Mouse (Mus musculus): Measurements from ENCODE around the gene Pla2r1.

Gene Pla2r1

DNA sequence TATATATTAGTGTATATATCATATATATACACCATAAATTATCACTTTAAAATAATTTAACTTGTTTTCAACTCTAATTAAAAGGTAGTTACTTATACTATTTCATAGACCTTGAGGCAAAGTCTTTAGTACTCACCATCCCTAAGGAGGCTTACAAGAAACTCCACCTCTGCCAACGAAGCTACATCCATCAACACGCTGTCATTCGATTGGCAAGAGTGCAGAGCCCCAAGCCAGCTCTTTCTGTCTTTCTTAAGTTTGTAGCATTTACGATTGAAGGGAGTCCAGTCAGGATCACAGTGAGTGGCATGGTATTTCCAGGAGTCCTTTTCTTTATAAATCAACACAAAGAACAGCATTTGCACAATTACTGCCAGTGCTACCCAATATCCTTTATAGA is 49.1 kb downstream of the Pla2r1 start:
- no peak for DNase-seq (ENCODE audit: extremely low spot score)

DNA sequence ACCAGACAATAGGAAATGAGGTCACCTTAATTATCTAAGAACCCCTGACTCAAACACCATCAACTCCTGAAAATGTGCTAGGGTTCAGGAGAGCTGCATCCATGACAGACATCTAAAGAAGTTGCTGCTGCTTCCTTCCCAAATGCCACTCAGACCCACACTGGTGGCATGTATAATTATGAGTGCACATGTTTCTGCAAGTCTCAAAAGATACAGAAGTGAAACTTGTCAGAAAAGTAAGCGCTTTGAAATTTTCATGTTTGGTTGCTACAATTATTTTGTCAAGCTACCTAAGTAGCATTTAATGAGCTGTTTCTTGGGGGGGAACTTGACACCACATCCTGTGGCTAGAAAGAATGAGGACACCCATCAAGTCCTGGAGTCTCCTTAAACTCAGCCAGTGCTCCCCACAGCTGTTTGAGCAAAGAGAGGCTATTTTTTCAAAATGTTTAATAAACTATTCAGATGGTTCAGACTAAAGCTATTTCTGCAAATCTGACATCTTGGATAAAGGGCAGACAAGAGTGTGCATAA is 52.5 kb downstream of the Pla2r1 start:
- no peak for DNase-seq (ENCODE audit: extremely low spot score)

DNA sequence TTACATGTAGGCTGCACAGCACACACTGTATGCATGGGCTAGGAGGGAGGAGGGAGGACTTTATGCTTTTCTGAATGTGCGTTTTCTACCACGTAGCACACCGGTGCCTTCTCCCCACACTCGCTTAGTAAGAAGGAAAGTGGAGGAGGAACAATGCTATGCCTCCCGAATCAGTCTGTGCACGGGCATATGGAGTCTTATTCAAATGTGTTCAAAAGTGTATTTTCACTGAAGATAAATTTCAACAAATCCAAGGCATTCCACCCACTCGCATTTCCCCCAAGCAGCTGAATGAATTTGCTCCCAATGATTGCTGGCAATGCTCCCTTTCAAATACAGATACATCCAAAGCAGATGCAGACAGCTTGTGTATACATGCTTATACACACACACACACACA is 73.2 kb downstream of the Pla2r1 start:
- DNase-seq (ENCODE audit: extremely low spot score) = no peak

DNA sequence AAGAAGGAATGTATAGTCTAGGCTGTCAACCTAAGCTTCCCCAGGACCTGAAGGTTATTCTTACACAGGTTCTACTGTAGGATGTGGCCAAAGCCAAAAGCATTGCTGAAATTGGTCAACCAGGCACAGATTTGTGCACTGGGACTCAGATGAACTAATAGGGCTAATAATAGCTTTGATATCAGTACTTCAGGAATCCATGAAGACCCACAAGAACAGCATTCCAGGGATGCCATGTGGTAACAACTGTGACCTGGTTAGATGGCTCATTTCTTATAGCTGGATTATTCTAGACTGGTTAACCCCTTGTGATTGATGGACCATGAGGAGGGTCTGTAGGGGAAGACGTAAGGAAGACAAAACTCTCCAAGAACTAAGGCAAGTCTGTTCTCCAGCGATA is 74.3 kb downstream of the Pla2r1 start:
- no peak for DNase-seq (ENCODE audit: extremely low spot score)

DNA sequence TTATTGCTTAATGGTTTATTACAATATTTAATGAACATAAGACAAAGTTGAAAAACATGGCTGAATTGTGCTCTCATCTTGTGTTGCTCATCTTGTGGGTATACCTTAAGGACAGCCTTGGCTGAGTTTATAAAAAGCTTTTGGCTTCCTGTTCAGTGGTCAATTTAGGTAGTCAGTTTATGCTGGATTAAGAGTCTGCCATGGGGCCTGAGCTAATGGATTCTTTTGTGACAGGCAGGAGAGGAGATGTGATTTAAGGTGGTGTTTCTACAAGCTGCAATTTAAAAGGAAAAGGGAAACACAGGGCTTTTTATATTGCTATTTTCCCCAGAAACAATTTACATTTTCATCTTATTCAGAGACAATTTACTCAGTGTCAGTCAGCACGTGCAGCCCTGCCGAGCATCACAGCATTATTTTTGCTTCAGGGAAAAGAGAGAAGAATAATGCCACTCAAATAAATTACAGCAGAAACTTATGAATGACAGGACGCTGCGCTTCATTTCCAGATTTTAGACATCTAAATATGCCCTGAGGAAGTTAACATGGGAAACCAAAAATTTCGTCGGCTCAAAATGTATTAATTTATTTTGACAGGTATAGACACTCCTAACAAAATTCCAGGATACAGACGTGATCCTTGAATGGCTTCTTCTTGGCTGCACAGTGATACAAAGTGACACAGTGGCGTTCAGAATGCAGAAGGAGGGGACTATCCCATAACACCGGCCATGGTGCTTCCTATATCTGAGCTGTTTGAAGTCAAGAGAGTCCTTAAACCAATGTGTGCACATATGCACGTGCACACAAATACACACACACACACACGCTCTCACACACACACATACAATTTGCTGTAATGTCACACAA is 84.0 kb downstream of the Pla2r1 start:
- no peak for DNase-seq (ENCODE audit: extremely low spot score)

DNA sequence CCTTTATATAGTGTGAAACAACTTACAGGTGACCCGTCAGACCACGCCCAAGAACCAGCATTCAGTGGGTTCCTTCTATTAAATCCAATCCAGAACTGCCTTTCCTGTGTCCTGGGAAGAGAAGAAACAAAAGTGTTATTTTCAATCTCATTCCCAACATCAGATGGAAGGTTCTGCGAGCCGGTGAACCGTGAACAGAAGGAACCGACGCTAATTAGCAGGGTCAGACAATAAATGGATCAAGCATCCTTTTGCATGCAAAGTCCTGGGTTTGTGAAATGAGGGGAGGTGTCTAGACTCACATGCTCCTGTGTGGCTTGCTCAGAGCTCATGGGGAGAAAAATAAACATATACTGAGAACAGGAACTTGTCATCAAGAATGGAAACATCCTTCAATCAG is 100.7 kb downstream of the Pla2r1 start:
- DNase-seq (ENCODE audit: extremely low spot score) = no peak

DNA sequence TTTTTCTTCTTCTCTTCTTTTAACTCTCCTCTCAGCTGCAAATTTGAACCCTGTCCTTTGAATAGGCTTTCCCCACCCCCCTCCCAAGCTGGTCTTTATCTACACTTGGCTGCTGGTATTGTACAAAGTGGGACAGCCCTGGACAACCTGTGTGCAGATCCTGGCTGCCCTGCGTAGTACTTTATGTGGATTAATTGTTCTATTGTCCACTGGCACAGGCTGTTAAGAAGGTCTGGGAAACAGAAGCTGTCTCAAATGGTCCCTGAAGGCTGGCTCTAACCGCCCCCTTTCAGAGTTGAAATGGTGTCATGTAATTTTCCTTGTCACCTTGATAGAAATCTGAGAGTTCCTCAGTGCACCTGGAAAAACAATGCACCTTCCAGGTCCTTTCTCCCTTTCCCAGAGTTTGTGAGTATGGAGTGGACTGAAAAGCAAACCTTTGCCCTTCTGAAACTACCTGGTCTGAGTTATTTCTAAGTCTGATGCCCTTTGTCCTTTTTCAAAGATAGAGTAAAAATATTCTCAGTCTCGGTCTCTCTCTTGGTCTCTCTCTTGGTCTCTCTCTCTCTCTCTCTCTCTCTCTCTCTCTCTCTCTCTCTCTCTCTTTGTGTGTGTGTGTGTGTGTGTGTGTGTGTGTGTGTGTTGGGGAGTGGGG is 101.9 kb downstream of the Pla2r1 start:
- DNase-seq (ENCODE audit: extremely low spot score) = no peak

DNA sequence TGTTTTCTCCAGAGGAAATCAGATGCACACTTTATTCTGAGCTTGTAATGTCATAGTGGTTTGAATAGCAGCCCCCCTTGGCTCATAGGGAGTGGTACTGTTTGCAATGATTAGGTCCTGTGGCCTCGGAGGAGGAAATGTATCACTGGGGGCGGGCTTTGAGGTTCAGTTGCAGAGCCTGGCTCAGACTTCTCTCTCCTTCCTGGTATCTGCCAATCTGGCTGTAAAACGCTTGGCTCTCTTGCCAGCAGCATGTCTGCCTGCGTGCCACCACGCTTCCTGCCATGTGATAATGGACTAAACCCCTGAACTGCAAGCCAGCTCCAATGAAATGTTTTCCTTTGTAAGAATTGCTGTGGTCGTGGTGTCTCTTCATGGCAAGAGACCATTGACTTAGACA is 103.4 kb downstream of the Pla2r1 start:
- DNase-seq (ENCODE audit: extremely low spot score) = no peak

DNA sequence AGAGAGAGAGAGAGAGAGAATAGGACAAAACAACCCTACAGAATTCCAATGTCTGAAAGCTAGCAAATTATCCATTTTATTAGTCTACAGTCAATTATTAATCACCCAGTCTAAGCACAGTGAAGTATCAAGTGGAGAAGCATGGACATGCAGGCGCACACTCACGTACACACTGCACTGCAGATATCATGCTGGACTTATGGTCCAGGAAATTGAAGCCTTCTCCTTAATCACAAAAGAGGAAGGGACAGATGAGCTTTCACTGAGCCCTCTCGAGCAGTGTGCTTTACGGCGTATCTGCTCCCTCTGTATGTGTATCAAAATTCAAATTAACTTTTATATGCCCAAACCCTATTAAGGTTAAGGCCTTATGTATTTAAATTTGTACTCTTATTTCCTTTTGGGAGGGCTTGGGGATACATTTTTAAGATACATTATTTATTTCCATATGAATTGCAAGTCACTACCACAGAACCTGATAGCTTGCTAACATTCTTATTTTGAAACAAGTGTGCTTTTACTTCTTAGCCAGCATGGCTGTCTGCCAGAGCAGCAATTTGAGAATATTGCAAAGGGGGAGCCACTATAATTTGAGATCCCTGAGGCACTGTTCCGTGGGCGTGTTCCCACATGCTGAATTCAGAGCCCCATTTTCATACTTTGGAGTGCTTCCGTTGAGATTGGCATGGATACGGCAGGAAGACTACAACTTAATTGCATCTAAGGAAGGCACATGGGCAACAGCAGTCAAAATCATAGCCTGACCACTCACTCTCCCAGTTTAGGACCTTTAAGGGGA is 108.2 kb downstream of the Pla2r1 start:
- no peak for DNase-seq (ENCODE audit: extremely low spot score)

DNA sequence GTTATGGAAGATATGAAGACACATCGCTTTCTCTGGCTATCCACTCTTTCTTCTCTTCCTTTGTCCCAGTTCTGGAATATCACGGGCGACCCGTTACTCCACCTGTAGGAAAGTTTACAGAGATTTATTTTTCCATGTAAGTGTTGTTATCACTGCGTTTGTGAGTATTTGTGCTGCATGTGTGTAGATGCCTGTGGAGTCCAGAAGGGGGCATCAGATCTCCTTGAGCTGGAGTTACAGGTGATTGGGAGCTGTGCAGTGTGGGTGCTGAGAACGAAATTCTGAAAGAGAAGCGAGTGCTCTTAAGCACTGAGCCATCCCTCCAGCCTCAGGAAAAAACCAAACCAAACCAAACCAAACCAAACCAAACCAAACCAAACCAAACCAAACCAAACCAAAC is 109.8 kb downstream of the Pla2r1 start:
- DNase-seq (ENCODE audit: extremely low spot score) = no peak

DNA sequence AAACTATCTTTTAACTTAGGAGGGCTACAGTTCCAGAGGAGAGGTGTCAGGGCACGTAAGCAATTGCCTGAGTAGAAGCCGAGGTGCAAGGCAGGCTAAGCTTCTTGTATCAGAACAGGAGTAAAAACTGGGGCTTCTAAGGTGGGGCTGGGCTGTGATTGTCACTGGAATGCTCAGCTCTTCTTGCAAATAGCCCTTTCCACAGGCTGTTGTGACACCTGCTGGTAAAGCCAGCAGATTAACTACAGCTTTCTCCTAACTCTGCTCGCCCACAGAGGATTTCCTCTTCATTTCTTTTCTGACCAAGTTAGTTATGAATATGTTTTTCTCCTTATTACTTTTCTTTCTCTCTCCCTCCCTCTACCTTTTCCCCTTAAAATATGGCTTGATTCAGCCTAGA is 111.2 kb downstream of the Pla2r1 start:
- peak; percentile 7 for DNase-seq (ENCODE audit: extremely low spot score)

DNA sequence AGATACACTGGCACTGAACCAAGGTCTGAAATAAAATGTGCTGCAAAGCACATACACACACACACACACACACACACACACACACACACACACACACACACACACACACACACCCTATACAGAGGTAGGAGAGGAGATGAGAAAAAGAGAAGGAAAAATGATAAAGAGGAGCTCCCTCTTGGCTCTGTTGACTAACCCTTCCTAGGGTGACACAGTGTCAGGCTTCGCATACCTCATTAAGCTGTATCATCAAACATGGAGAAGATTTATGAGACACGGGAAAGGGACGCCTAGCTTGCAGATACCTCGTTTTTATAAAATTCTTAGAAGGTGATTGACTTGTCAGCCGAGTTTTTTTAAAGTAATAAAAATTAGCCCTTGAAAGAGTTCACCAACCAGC is 116.3 kb downstream of the Pla2r1 start:
- DNase-seq (ENCODE audit: extremely low spot score) = no peak

DNA sequence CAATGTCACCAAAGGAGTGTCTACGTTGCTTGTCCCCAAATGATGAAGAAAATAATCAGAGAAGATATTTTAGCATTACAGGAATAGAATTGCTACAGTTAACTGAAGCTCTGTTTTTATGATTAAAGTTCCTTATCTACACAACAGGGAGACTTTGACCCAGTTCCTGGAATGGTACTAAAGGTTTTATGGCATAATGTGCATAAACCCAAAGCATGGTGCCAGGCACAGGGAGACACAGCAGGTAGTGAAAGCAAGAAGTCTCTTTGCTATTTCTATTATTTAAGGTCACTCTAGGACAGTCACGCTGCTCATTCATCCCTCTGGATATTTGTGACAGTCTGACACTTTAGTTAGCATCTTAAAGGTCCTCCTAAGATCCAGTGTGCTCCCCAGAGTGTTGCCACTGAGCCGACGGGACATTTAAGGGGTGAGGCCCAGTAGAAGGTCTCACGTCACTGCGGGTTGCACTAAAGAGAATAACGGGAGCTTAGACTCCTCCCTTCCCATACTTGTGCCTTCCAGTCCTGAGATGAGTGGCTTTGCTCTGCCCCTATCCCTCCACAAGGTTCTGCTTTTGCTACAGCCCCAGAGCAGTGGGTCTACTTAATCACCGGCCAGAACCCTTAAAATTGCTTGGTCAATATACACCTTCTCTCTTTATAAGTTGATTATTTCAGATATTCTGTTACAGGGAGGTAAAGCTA is 122.6 kb downstream of the Pla2r1 start:
- DNase-seq (ENCODE audit: extremely low spot score) = no peak

DNA sequence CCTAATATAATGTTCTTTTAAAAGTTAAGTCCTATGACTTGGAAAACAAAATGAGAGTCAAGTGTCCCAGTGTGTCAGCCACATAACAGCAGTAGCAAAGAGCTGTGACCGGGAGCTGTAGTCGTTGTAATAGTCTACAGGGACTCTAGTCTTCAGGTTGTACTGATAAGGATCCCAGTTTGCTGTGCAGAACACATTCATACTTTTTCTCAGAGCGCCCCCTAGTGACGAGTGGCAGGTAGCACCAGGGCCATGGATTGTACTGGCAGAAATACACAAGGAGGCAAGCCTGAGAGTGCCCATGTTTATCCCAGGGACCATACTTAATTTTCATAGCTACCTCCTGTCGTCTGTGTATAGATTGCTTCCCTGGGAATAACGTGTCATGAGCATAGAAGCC is 135.0 kb downstream of the Pla2r1 start:
- DNase-seq (ENCODE audit: extremely low spot score) = peak; percentile 79

DNA sequence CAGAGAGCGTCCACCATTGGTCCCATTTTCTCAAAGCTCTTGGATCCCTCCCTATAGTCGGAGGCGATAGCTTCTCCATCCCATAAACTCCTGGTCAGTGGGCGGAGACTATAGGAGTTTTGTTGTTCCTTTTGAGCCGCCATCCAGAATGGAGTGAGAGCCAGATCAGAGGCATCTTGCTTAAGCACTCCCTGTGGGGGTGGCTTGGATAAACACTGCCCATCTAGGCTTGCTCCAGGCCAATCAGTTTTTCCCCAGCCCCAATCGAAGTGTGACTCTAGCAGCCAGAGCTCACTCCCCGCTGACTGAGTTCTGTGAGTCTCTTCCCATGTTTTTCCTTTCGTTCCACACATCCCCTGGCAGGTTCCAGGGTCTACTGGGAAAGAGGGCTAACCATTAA is 138.8 kb downstream of the Pla2r1 start:
- DNase-seq (ENCODE audit: extremely low spot score) = no peak

DNA sequence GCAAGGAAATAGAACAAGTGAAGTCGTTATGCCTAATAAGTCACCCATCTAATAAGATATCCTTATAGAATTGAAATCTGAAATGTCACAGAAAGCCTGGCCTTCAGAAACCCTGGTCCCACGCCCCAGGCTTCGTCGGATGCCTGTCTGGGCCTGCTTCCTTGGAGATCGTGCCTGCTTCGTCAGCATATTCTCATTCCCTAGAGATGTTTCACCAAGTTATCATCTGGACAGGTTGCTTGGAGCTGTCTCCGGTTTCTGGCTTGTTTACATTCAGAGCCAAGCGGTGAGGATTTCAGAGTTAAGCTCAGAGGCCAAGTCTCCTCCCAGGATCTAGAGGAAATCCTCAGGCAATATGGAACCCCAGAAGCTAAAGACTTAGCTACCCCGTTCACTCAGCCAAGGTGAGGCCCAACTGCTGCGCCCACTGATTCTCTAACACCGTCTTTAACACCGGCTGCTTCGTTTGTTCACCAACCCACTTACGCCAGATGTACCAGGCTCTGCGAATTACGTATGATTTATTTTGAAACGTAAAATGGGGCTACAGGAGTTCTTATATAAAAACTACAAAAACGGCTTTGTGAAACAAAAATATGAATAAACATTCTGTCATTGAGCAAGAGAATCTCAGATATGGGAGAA is 140.0 kb downstream of the Pla2r1 start:
- DNase-seq (ENCODE audit: extremely low spot score) = no peak

DNA sequence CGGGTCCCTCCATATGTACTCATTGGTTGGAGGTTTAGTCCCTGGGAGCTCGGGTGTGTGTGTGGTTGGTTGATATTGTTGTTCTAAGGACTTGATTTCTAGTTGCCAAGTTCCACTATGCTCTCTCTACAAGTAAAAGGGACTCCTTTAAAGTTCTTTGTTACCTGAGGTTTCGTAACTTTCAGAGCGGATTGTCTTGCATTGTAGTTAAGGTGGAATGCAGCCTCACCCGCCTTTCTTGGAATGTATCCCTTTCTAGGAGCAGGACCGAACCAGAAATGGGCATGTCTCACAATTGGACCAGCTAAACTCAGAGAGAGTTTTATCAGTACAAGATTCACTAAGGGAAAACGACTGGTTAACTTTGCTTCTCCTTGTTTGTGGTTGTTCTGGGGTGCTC is 141.9 kb downstream of the Pla2r1 start:
- DNase-seq (ENCODE audit: extremely low spot score) = no peak

DNA sequence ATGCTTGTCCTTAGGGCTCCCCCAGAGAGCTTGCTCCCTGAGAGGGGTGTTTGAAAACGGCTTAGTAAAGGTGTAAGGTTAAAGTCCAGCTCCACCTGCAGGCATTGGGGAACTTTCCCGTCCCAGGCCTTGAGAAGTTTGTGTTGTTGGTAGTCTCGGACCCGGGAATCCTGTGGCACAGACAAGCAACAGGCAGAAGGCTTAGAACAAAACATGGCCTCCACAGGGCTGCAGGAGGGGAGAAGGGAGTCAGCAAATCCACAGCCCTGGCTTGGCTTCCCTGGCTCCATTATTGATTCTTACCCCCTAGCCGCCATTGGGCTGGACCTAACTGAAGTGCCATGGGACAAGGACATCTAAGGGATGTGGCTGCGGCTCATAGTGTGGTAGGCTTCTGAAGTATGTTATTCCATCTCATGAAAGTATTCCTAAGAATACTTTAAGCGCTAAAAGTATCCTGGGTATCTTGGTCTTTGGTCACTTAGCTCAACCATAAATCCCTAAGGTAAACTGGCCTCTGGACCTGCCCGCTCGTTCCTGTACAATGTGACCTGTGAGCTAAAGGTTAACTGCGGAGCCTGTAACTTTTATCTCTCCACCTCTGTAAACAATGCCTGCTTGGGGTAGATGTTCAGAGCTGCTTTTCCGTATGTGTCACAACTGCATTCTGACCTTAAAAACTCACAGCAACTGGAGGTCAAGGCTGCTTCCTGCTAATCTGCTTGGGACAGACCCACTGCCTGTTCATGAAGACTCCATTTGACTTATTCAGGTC is 142.9 kb downstream of the Pla2r1 start:
- DNase-seq (ENCODE audit: extremely low spot score) = no peak

DNA sequence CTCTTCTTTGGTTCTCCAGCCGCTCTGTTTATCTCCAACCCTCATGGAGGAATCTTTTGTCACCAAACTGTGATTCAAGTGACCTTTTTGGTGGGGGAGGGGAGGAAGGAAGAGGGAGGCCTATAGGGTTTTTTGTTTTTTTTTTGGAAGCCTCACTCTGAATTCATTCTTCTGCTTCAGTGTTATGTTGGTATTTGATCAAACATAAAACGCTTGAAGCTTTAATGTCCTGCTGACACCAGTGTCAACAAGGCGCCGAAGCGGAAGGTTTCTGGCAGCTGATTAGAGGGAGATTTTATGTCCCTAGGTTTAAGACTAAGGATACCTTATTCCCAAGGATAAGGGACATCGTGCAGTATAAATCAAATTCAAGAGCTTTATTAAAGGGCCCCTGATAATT is 143.9 kb downstream of the Pla2r1 start:
- no peak for DNase-seq (ENCODE audit: extremely low spot score)

DNA sequence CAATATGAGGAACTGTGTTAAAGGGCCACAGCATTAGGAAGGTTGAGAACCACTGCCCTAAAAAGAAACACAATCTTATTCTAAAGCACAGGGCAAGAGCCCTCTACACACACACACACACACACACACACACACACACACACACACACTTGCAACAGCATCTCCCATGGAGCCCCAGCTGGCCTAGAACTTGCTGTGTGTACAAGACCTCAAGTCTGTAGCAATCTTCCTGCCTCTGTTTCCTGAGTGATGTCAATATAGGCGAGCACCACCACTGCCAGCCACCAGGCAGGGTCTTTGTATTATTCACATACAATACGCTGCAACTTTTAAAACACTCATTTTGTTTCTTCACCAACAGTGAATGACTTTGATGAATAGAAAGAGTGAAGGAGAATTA is 145.7 kb downstream of the Pla2r1 start:
- DNase-seq (ENCODE audit: extremely low spot score) = no peak

DNA sequence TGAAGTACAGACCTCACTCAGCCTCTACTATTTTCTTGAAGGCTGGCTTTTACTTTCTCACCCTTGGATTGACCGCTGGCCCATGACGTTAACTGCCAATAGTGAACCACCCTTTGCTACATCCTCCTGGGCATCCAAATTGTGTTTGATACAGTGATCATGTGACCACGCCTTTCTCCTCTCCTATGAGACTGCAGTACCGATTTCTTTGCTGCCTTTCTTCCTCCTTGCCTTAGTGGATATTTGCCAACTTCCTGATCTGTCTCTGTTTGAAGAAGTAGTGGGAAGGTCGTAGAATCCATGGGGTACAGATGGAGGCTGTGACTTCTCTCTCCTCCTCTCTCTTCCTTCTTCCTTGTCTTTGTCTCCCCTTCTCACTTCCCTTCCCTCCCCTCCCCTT is 147.7 kb downstream of the Pla2r1 start:
- no peak for DNase-seq (ENCODE audit: extremely low spot score)
